Mouse (Mus musculus) hindbrain, embryonic 10.5 days (tissue): Measurements from ENCODE around the gene Dmxl2. TPM values are rescaled to one million over a fixed set of nuclear protein-coding genes. Genes with fewer than 3 reads are reported as not detected.

Experiments used
- DNase-seq: peaks from one replicate; pipeline ENCODE4 v3.0.0-alpha.2; 2017; ENCODE audit warnings: low spot score
- H3K27ac ChIP-seq: fragments of 300-500 bp; sonication (generic); 2 replicates; pipeline ENCODE4 v1.5.1; 2016; ENCODE audit warnings: mild to moderate bottlenecking, moderate library complexity
- H3K27me3 ChIP-seq: fragments of 300-500 bp; sonication (generic); 2 replicates; pipeline ENCODE4 v1.6.1; 2016; ENCODE audit warnings: mild to moderate bottlenecking; ENCODE audit not compliant: poor library complexity, insufficient read depth, severe bottlenecking
- H3K36me3 ChIP-seq: fragments of 300-500 bp; sonication (generic); 2 replicates; pipeline ENCODE4 v1.6.1; 2016; ENCODE audit warnings: mild to moderate bottlenecking, moderate library complexity
- H3K4me1 ChIP-seq: fragments of 300-500 bp; sonication (generic); replicated peaks from 2 replicates; pipeline ENCODE4 v1.6.1; 2016; ENCODE audit warnings: mild to moderate bottlenecking
- H3K4me3 ChIP-seq: fragments of 300-500 bp; sonication (generic); 2 replicates; pipeline ENCODE4 v1.5.1; 2016; ENCODE audit warnings: mild to moderate bottlenecking, moderate library complexity
- H3K9me3 ChIP-seq: fragments of 300-500 bp; sonication (generic); 2 replicates; pipeline ENCODE4 v1.6.1; 2016; ENCODE audit warnings: mild to moderate bottlenecking, moderate library complexity
- WGBS: fragments of 180-500 bp; shearing (Covaris S2); methylation state at CpG from one replicate; pipeline ENCODE4 v1.1.7; 2016; 5-methylcytosine and 5-hydroxymethylcytosine counted together
- polyA plus RNA-seq: library from polyadenylated mRNA; unstranded; fragments of >200 nt; fragmentation: Nextera tagmentation; extraction: Ambion mirVana; gene quantifications from 2 replicates; pipeline ENCODE4 v1.2.1, GENCODE M21; 2016

Dmxl2 gene
- polyA plus RNA-seq, 1 experiment from 2014 or later = 10.7 TPM

GRCm38 (mm10) chr9:54356756-54357155 lies 144.7 kb downstream of the Dmxl2 start:
- 91% methylated on average over 8 of the region's 8 CpGs for WGBS
- Histone ChIP-seq H3K4me1 (no peaks in the 10 kb centered on the region), H3K9me3 (no peaks in the 10 kb centered on the region), H3K27me3 (no peaks in the 10 kb centered on the region), H3K4me3 (no peak overlapping the region), H3K36me3 (no peaks in the 10 kb centered on the region), H3K27ac (no peak overlapping the region)
- DNase-seq = no peak

GRCm38 (mm10) chr9:54342026-54342425 lies 159.4 kb downstream of the Dmxl2 start:
- 81% methylated on average over 7 of the region's 7 CpGs for WGBS
- Histone ChIP-seq H3K4me3 (no peak overlapping the region), H3K4me1 (no peaks in the 10 kb centered on the region), H3K27ac (no peak overlapping the region), H3K9me3 (no peaks in the 10 kb centered on the region), H3K36me3 (no peaks in the 10 kb centered on the region), H3K27me3 (no peaks in the 10 kb centered on the region)
- no peak for DNase-seq

- WGBS = 47% methylated on average over 6 of the region's 6 CpGs
- H3K27ac ChIP-seq = 0 out of 2 replicates have a peak overlapping the region, but pooled peaks have one; percentile 23
Measured at GRCm38 (mm10) chr9:54336532-54337144, 164.8 kb downstream of the Dmxl2 start.

GRCm38 (mm10) chr9:54335582-54335981 lies 165.8 kb downstream of the Dmxl2 start:
- Histone ChIP-seq H3K36me3 (no peaks in the 10 kb centered on the region), H3K9me3 (no peaks in the 10 kb centered on the region), H3K27me3 (no peaks in the 10 kb centered on the region), H3K4me1 (peaks cover 11% of the 10 kb centered on the region), H3K4me3 (no peak overlapping the region), H3K27ac (no peak overlapping the region)
- WGBS = 51% methylated on average over 12 of the region's 12 CpGs
- DNase-seq = no peak

More at GRCm38 (mm10) chr9:54336532-54337144, 164.8 kb downstream of the Dmxl2 start:
- DNase-seq = peak; percentile 56
- Histone ChIP-seq H3K4me3 (no peak overlapping the region), H3K4me1 (peaks cover 11% of the 10 kb centered on the region), H3K36me3 (no peaks in the 10 kb centered on the region), H3K27me3 (no peaks in the 10 kb centered on the region), H3K9me3 (no peaks in the 10 kb centered on the region)

GRCm38 (mm10) chr9:54329201-54329600 lies 172.2 kb downstream of the Dmxl2 start:
- DNase-seq = no peak
- Histone ChIP-seq H3K4me3 (no peak overlapping the region), H3K27ac (no peak overlapping the region), H3K9me3 (no peaks in the 10 kb centered on the region), H3K27me3 (no peaks in the 10 kb centered on the region), H3K4me1 (peaks cover 4% of the 10 kb centered on the region; the same call in 1 of the 2 replicates), H3K36me3 (no peaks in the 10 kb centered on the region)
- WGBS = 92% methylated on average over 7 of the region's 7 CpGs

- Histone ChIP-seq H3K4me3 (no peak overlapping the region), H3K27ac (no peak overlapping the region), H3K36me3 (no peaks in the 10 kb centered on the region), H3K4me1 (no peaks in the 10 kb centered on the region), H3K9me3 (no peaks in the 10 kb centered on the region), H3K27me3 (no peaks in the 10 kb centered on the region)
- 47% methylated on average over 8 of the region's 8 CpGs for WGBS
- DNase-seq = peak; percentile 11
Measured at GRCm38 (mm10) chr9:54323456-54323855, 178.0 kb downstream of the Dmxl2 start.

GRCm38 (mm10) chr9:54316363-54316762 lies 185.1 kb downstream of the Dmxl2 start:
- DNase-seq = no peak
- no peaks in the 10 kb centered on the region for H3K36me3 ChIP-seq
- H3K27ac ChIP-seq = no peak overlapping the region
- H3K4me3 ChIP-seq = no peak overlapping the region
- no peaks in the 10 kb centered on the region for H3K27me3 ChIP-seq
- no peaks in the 10 kb centered on the region for H3K4me1 ChIP-seq
- no peaks in the 10 kb centered on the region for H3K9me3 ChIP-seq
- WGBS = 77% methylated on average over 9 of the region's 9 CpGs

Other genes starting within 250 kb of the Dmxl2 start
- not detected in 2 replicates for gene Cyp19a1, start 233.5 kb downstream of the Dmxl2 start, polyA plus RNA-seq
- gene Gldn, start 215.1 kb downstream of the Dmxl2 start, polyA plus RNA-seq = 0.07 and 0.20 TPM in 2 replicates
- not detected in 2 replicates for gene Sh2d7, start 37.4 kb upstream of the Dmxl2 start, polyA plus RNA-seq
- 13.4 and 17.2 TPM in 2 replicates for gene Cib2, start 58.6 kb upstream of the Dmxl2 start, polyA plus RNA-seq
- 108 and 117 TPM in 2 replicates for gene Idh3a, start 84.7 kb upstream of the Dmxl2 start, polyA plus RNA-seq
- 7.2 and 8.7 TPM in 2 replicates for gene Acsbg1, start 160.2 kb upstream of the Dmxl2 start, polyA plus RNA-seq
- 4.5 and 4.7 TPM in 2 replicates for gene Dnaja4, start 197.2 kb upstream of the Dmxl2 start, polyA plus RNA-seq
- 150 and 174 TPM in 2 replicates for gene Wdr61, start 232.9 kb upstream of the Dmxl2 start, polyA plus RNA-seq